Mouse (Mus musculus): ENCODE results near the gene Sgms2. TPM values are rescaled to one million over a fixed set of nuclear protein-coding genes. Genes with fewer than 3 reads are reported as not detected.

The Sgms2 gene
- polyA plus RNA-seq, 1 experiment: 0.63 TPM

- H3K27ac ChIP-seq (ENCODE audit: insufficient read depth, low read depth, low read length): no peak overlapping the region
These were observed 217.1 kb downstream of the Sgms2 start for GRCm38 (mm10) chr3:131274151-131274550.

GRCm38 (mm10) chr3:131272374-131273100, 218.7 kb downstream of the Sgms2 start:
- peaks cover 13% of the 10 kb centered on the region for H3K4me1 ChIP-seq (ENCODE audit: control insufficient read depth, insufficient read depth, low read length)
- TF ChIP-seq POLR2A (IDR thresholded peaks at IDR 0.05; ENCODE audit: borderline replicate concordance, low read depth, low read length): no peak
- TF ChIP-seq CTCF (IDR thresholded peaks at IDR 0.05; ENCODE audit: low read depth, low read length): no peak
- H3K4me3 ChIP-seq (ENCODE audit: insufficient read depth, low read length): peak overlapping the region; percentile 61
- H3K27ac ChIP-seq (ENCODE audit: insufficient read depth, low read depth, low read length): no peak overlapping the region

More at GRCm38 (mm10) chr3:131274151-131274550, 217.1 kb downstream of the Sgms2 start:
- Histone ChIP-seq H3K4me3 (ENCODE audit: insufficient read depth, low read length) (no peak overlapping the region), H3K4me1 (ENCODE audit: control insufficient read depth, insufficient read depth, low read length) (peaks cover 11% of the 10 kb centered on the region)
- TF ChIP-seq CTCF (IDR thresholded peaks at IDR 0.05; ENCODE audit: low read depth, low read length) (no peak), POLR2A (IDR thresholded peaks at IDR 0.05; ENCODE audit: borderline replicate concordance, low read depth, low read length) (no peak)

- TF ChIP-seq CTCF (IDR thresholded peaks at IDR 0.05; ENCODE audit: low read depth, low read length) (no peak), POLR2A (IDR thresholded peaks at IDR 0.05; ENCODE audit: borderline replicate concordance, low read depth, low read length) (no peak; the same call in 1 of the 2 replicates)
- Histone ChIP-seq H3K27ac (ENCODE audit: insufficient read depth, low read depth, low read length) (no peak within 1 kb of the TSS), H3K4me3 (ENCODE audit: insufficient read depth, low read length) (peak within 1 kb of the TSS; percentile 91), H3K4me1 (ENCODE audit: control insufficient read depth, insufficient read depth, low read length) (peaks cover 13% of the 10 kb centered on the region)
These were observed 219.4 kb downstream of the Sgms2 start, which contains the start of gene Hadh for GRCm38 (mm10) chr3:131271559-131272373. Hadh (minus strand) TSS chr3:131272101.

- Histone ChIP-seq H3K27ac (ENCODE audit: insufficient read depth, low read depth, low read length) (no peak overlapping the region), H3K4me3 (ENCODE audit: insufficient read depth, low read length) (peak overlapping the region; percentile 91), H3K4me1 (ENCODE audit: control insufficient read depth, insufficient read depth, low read length) (peaks cover 13% of the 10 kb centered on the region)
- no peak for TF ChIP-seq POLR2A (IDR thresholded peaks at IDR 0.05; ENCODE audit: borderline replicate concordance, low read depth, low read length)
- no peak for TF ChIP-seq CTCF (IDR thresholded peaks at IDR 0.05; ENCODE audit: low read depth, low read length)
These were observed 220.1 kb downstream of the Sgms2 start for GRCm38 (mm10) chr3:131271157-131271556.

- H3K27ac ChIP-seq (ENCODE audit: insufficient read depth, low read depth, low read length): no peak overlapping the region
- TF ChIP-seq CTCF (IDR thresholded peaks at IDR 0.05; ENCODE audit: low read depth, low read length) (no peak), POLR2A (IDR thresholded peaks at IDR 0.05; ENCODE audit: borderline replicate concordance, low read depth, low read length) (no peak)
- H3K4me3 ChIP-seq (ENCODE audit: insufficient read depth, low read length): no peak overlapping the region
- peaks cover 13% of the 10 kb centered on the region for H3K4me1 ChIP-seq (ENCODE audit: control insufficient read depth, insufficient read depth, low read length)
These were observed 220.8 kb downstream of the Sgms2 start for GRCm38 (mm10) chr3:131270381-131270780.

Other genes with a start within 250 kb of the Sgms2 start
- gene Hadh, start 219.3 kb downstream of the Sgms2 start, polyA plus RNA-seq (2012; ENCODE audit: insufficient read depth, insufficient read length, missing spikeins): 41.0 and 44.0 TPM in 2 replicates
- 0.31 and 0.56 TPM in 2 replicates for gene Cyp2u1, start 188.2 kb downstream of the Sgms2 start, polyA plus RNA-seq (2012; ENCODE audit: insufficient read depth, insufficient read length, missing spikeins)
- 29.5 and 30.2 TPM in 2 replicates for gene Papss1, start 73.4 kb upstream of the Sgms2 start, polyA plus RNA-seq (2012; ENCODE audit: insufficient read depth, insufficient read length, missing spikeins)